Comparison of ENCODE assay signal across 24 mouse cellular contexts in the genomic region with DNA sequence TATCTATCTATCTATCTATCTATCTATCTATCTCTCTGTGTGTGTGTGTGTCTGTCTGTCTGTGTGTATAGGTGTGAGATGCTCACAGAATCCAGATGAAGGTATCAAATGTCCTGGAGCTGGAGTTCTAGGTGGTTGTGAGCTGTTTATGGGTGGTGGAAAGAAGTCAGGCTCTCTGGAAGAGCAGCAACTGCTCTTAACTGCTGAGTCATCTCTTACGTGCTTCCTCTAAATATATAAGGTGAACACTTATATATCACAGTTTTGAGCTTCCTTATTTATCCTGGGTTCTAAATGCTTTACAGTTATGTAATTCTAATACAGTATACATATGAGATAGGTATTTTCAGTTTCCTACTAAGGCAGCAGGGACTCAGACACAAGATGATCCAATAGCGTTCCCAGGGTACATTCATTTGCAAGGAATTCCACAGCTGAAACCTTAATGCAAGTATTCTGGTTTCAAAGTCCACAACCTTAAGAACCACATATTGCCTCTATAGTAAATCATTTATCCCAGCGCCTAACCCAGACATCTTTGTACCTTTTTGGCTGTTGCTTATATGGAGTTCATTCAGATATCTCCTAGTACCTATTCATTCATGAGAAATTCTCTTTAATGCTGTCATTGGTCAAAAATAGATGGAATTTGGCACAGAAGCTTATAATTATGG. TPM values are rescaled to one million over a fixed set of nuclear protein-coding genes. Genes with fewer than 3 reads are reported as not detected.
"Had no signal": no experiment of that assay in that cellular context is flagged by ENCODE, and none has a peak within 500 bp of the region (broad histone marks: within the 10 kb centered on the region; RNA-seq: fewer than 3 reads in every experiment).

No protein-coding gene starts in this region.

- H3K27me3 ChIP-seq: kidney, embryonic 15.5 days; liver, embryonic 13.5 days; lung, embryonic 15.5 days; midbrain, embryonic 12.5 days; neural tube, embryonic 13.5 days; stomach, embryonic 15.5 days had no signal

- H3K36me3 ChIP-seq: kidney, embryonic 15.5 days; liver, embryonic 13.5 days; lung, embryonic 15.5 days; midbrain, embryonic 12.5 days; neural tube, embryonic 13.5 days; stomach, embryonic 15.5 days had no signal

- H3K27ac ChIP-seq: kidney, embryonic 15.5 days; left cerebral cortex, adult 2 months; liver, embryonic 13.5 days; lung, embryonic 15.5 days; midbrain, embryonic 12.5 days; neural tube, embryonic 13.5 days; stomach, embryonic 15.5 days had no signal

- H3K4me3 ChIP-seq: kidney, embryonic 15.5 days; left cerebral cortex, adult 2 months; liver, embryonic 13.5 days; lung, embryonic 15.5 days; midbrain, embryonic 12.5 days; myocyte; neural tube, embryonic 13.5 days; stomach, embryonic 15.5 days had no signal

- H3K9me3 ChIP-seq: kidney, embryonic 15.5 days; liver, embryonic 13.5 days; lung, embryonic 15.5 days; midbrain, embryonic 12.5 days; neural tube, embryonic 13.5 days; stomach, embryonic 15.5 days had no signal

- DNase-seq: kidney, adult 2 months; kidney, postnatal 10 days; kidney, postnatal 4 days; layer of hippocampus, postnatal 36 days; liver, embryonic 13.5 days; lung, postnatal 10 days; lung, postnatal 36 days; retina, postnatal 1 day; right cerebral cortex, postnatal 25 days; spleen, adult 18-20 months; thymus, postnatal 25 days had no signal

- H3K4me1 ChIP-seq: liver, embryonic 13.5 days; lung, embryonic 15.5 days; midbrain, embryonic 12.5 days; neural tube, embryonic 13.5 days; stomach, embryonic 15.5 days had no signal

- H3K9ac ChIP-seq: kidney, embryonic 15.5 days; liver, embryonic 13.5 days; lung, embryonic 15.5 days; midbrain, embryonic 12.5 days; neural tube, embryonic 13.5 days; stomach, embryonic 15.5 days had no signal

- H3K4me2 ChIP-seq: kidney, embryonic 15.5 days; liver, embryonic 13.5 days; lung, embryonic 15.5 days; midbrain, embryonic 12.5 days; neural tube, embryonic 13.5 days; stomach, embryonic 15.5 days had no signal

- ATAC-seq: midbrain, embryonic 16.5 days had no signal

RNA-seq across cellular contexts. Expression of a gene that starts 56.9 kb away (rescaled TPM):
- total RNA-seq: liver, adult 2 months; megakaryocyte-erythroid progenitor cell, adult 5-6 weeks; monocyte, adult 5-6 weeks; neutrophil, adult 5-6 weeks had no signal
- polyA plus RNA-seq: kidney, adult 2 months; lung, embryonic 15.5 days; thymus, postnatal 0 days had no signal
